In genomic region chr1:131134942-131135522, GRCm38 (mm10) we compare ENCODE assay signal across 8 mouse cellular contexts. TPM values are rescaled to one million over a fixed set of nuclear protein-coding genes. Genes with fewer than 3 reads are reported as not detected.
DNase-seq lines count a peak whose midpoint lies in the region; ATAC-seq and TF ChIP-seq lines count a peak whose summit lies in the region.
"Had no signal": no experiment of that assay in that cellular context is flagged by ENCODE, and none has a peak within 500 bp of the region (broad histone marks: within the 10 kb centered on the region; RNA-seq: fewer than 3 reads in every experiment).

No protein-coding gene starts in this region.

- H3K4me3 ChIP-seq in thymus, adult 2 months (ENCODE audit: control insufficient read depth, insufficient read depth, low read length) = no peak overlapping the region
- no peak overlapping the region for H3K4me3 ChIP-seq in midbrain, embryonic 14.5 days (replicated peaks; ENCODE audit: low read depth, low read length)
- H3K4me3 ChIP-seq: embryonic facial prominence, embryonic 12.5 days had no signal

- H3K4me2 ChIP-seq in midbrain, embryonic 14.5 days (ENCODE audit: low read length) = peak overlapping the region; percentile 85
- H3K4me2 ChIP-seq: embryonic facial prominence, embryonic 12.5 days had no signal

- H3K27ac ChIP-seq in thymus, adult 2 months (ENCODE audit: control insufficient read depth, insufficient read depth, low read length) = no peak overlapping the region
- H3K27ac ChIP-seq in midbrain, embryonic 14.5 days (replicated peaks; ENCODE audit: low read depth, low read length) = no peak overlapping the region
- H3K27ac ChIP-seq: embryonic facial prominence, embryonic 12.5 days had no signal

- no peaks in the 10 kb centered on the region for H3K9me3 ChIP-seq in midbrain, embryonic 14.5 days (ENCODE audit: control insufficient read depth, low read length)
- H3K9me3 ChIP-seq: embryonic facial prominence, embryonic 12.5 days had no signal

- ATAC-seq in midbrain, embryonic 14.5 days (ENCODE audit: low FRiP score, low TSS enrichment) = no peak

- TF ChIP-seq POLR2A in thymus, adult 2 months (IDR thresholded peaks at IDR 0.05; ENCODE audit: control insufficient read depth, extremely low read depth, insufficient read depth, low read length, poor library complexity) = no peak

- WGBS in thymus, adult 2 months = 33% methylated on average over 8 of the region's 8 CpGs
- 41% methylated on average over 8 of the region's 8 CpGs for WGBS in midbrain, embryonic 14.5 days

- no peaks in the 10 kb centered on the region for H3K27me3 ChIP-seq in thymus, adult 2 months (ENCODE audit: control insufficient read depth, insufficient read depth, low read length)
- no peaks in the 10 kb centered on the region for H3K27me3 ChIP-seq in midbrain, embryonic 14.5 days (ENCODE audit: control insufficient read depth, insufficient read depth, low read length)
- H3K27me3 ChIP-seq: embryonic facial prominence, embryonic 12.5 days had no signal

- peaks cover 14% of the 10 kb centered on the region for H3K4me1 ChIP-seq in thymus, adult 2 months (replicated peaks; ENCODE audit: control insufficient read depth, insufficient read depth, low read length)
- peaks cover 34% of the 10 kb centered on the region for H3K4me1 ChIP-seq in midbrain, embryonic 14.5 days (ENCODE audit: control insufficient read depth, insufficient read depth, low read length)

- no peak for TF ChIP-seq CTCF in thymus, adult 2 months (IDR thresholded peaks at IDR 0.05; ENCODE audit: borderline replicate concordance, control insufficient read depth, extremely low read depth, insufficient read depth, low read length, poor library complexity)

- no peak overlapping the region; the same call in 1 of the 2 replicates for H3K9ac ChIP-seq in midbrain, embryonic 14.5 days (replicated peaks; ENCODE audit: low read length)
- H3K9ac ChIP-seq: embryonic facial prominence, embryonic 12.5 days had no signal

- no peaks in the 10 kb centered on the region for H3K36me3 ChIP-seq in thymus, adult 2 months (ENCODE audit: control insufficient read depth, insufficient read depth, low read length)
- peaks cover 6% of the 10 kb centered on the region for H3K36me3 ChIP-seq in midbrain, embryonic 14.5 days (ENCODE audit: control insufficient read depth, insufficient read depth, low read length)

- peak; percentile 21 for DNase-seq in thymus, adult 2 months
- DNase-seq in thymus, postnatal 0 days (ENCODE audit: low spot score) = no peak
- DNase-seq in adrenal gland, postnatal 36 days = peak; percentile 83 to 84
- DNase-seq in kidney, adult 8-10 months = peak; percentile 42 to 55
- no peak for DNase-seq in midbrain, embryonic 14.5 days
- no peak for DNase-seq in gastrocnemius, postnatal 10 days
- DNase-seq in c-Kit-positive CD71-positive TER-119-positive erythroid progenitor cells, embryonic 14.5 days (ENCODE audit: low spot score) = no peak

RNA-seq across cellular contexts. Expression of gene Dyrk3, which starts 3.1 kb away (rescaled TPM):
- 0.78 and 0.98 TPM in 2 replicates for polyA plus RNA-seq in thymus, adult 2 months (2012; rRNA removed)
- 1.9 and 2.2 TPM in 2 replicates for polyA plus RNA-seq in thymus, postnatal 0 days (2015; fragmentation: Nextera tagmentation; extraction: Ambion mirVana)
- 1 to 10 TPM; 4.3 to 7.3 TPM for total RNA-seq in adrenal gland, postnatal 36 days (2021)
- 14.8 and 18.7 TPM in 2 replicates for polyA plus RNA-seq in midbrain, embryonic 14.5 days (2014; fragmentation: Nextera tagmentation; extraction: Ambion mirVana)
- total RNA-seq in gastrocnemius, postnatal 10 days (2021) = under 1 TPM; 0.12 to 0.14 TPM

RNA-seq across cellular contexts. Expression of gene Eif2d, which starts 17.9 kb away (rescaled TPM):
- polyA plus RNA-seq in thymus, adult 2 months (2012; rRNA removed) = 41.3 and 41.9 TPM in 2 replicates
- polyA plus RNA-seq in thymus, postnatal 0 days (2015; fragmentation: Nextera tagmentation; extraction: Ambion mirVana) = 52.1 and 52.3 TPM in 2 replicates
- total RNA-seq in adrenal gland, postnatal 36 days (2021) = 10 to 100 TPM; 34.8 to 46.9 TPM
- 47.3 and 54.8 TPM in 2 replicates for polyA plus RNA-seq in midbrain, embryonic 14.5 days (2014; fragmentation: Nextera tagmentation; extraction: Ambion mirVana)
- total RNA-seq in gastrocnemius, postnatal 10 days (2021) = 10 to 100 TPM; 24.4 to 26.4 TPM

RNA-seq across cellular contexts. Expression of gene Mapkapk2, which starts 37.4 kb away (rescaled TPM):
- polyA plus RNA-seq in thymus, adult 2 months (2012; rRNA removed) = 67.2 and 69.6 TPM in 2 replicates
- 26.6 and 30.4 TPM in 2 replicates for polyA plus RNA-seq in thymus, postnatal 0 days (2015; fragmentation: Nextera tagmentation; extraction: Ambion mirVana)
- total RNA-seq in adrenal gland, postnatal 36 days (2021) = 100 to 1,000 TPM; 205 to 213 TPM
- polyA plus RNA-seq in midbrain, embryonic 14.5 days (2014; fragmentation: Nextera tagmentation; extraction: Ambion mirVana) = 25.0 and 35.0 TPM in 2 replicates
- total RNA-seq in gastrocnemius, postnatal 10 days (2021) = 100 to 1,000 TPM; 171 to 177 TPM

Comparison
In these comparisons a context has a peak if more than half of its experiments do, and no peak if none do; other contexts are left out.
1. DNase-seq: peak in thymus, adult 2 months (single experiment), adrenal gland, postnatal 36 days (2 of 2) and kidney, adult 8-10 months (2 of 2); none in thymus, postnatal 0 days (single experiment), midbrain, embryonic 14.5 days (single experiment), gastrocnemius, postnatal 10 days (single experiment) and c-Kit-positive CD71-positive TER-119-positive erythroid progenitor cells, embryonic 14.5 days (single experiment).